Mouse (Mus musculus) lung, embryonic 14.5 days (tissue): ENCODE measurements around the gene Wdfy4. TPM values are rescaled to one million over a fixed set of nuclear protein-coding genes. Genes with fewer than 3 reads are reported as not detected.

Source experiments
- ATAC-seq: fragments of 200-750 bp; cut with Nextera tagmentation; 2 replicates; pipeline ENCODE4 v1.8.0; 2017; ENCODE audit warnings: mild to moderate bottlenecking, moderate TSS enrichment, moderate library complexity; ENCODE audit not compliant: insufficient read depth
- DNase-seq: peaks from one replicate; pipeline ENCODE4 v3.0.0-alpha.2; 2015
- H3K27ac ChIP-seq: fragments of 300-500 bp; sonication (generic); 2 replicates; pipeline ENCODE4 v1.5.1; 2014; ENCODE audit warnings: low read depth, mild to moderate bottlenecking, moderate library complexity
- H3K27me3 ChIP-seq: fragments of 300-500 bp; sonication (generic); 2 replicates; pipeline ENCODE4 v1.6.1; 2014; ENCODE audit warnings: low read length, control low read depth; ENCODE audit not compliant: insufficient read depth
- H3K36me3 ChIP-seq: fragments of 300-500 bp; sonication (generic); 2 replicates; pipeline ENCODE4 v1.6.1; 2014; ENCODE audit warnings: control low read depth; ENCODE audit not compliant: insufficient read depth
- H3K4me1 ChIP-seq: fragments of 300-500 bp; sonication (generic); 2 replicates; pipeline ENCODE4 v1.6.1; 2014; ENCODE audit warnings: antibody characterized with exemption, control low read depth; ENCODE audit not compliant: insufficient read depth
- H3K4me2 ChIP-seq: fragments of 300-500 bp; sonication (generic); 2 replicates; pipeline ENCODE4 v1.6.1; 2014; ENCODE audit warnings: mild to moderate bottlenecking
- H3K4me3 ChIP-seq: fragments of 300-500 bp; sonication (generic); 2 replicates; pipeline ENCODE4 v1.5.1; 2014; ENCODE audit warnings: low read depth, low read length
- H3K9ac ChIP-seq: fragments of 300-500 bp; sonication (generic); 2 replicates; pipeline ENCODE4 v1.6.1; 2014
- H3K9me3 ChIP-seq: fragments of 300-500 bp; sonication (generic); 2 replicates; pipeline ENCODE4 v1.6.1; 2016; ENCODE audit warnings: low read depth, low read length, control low read depth
- CTCF ChIP-seq: IDR thresholded peaks from 2 replicates; pipeline ENCODE4 v1.5.1; 2016; ENCODE audit warnings: antibody characterized with exemption, low read depth
- WGBS: fragments of 180-500 bp; shearing (Covaris S2); extraction: QIAGEN DNeasy Blood & Tissue Kit; methylation state at CpG from one replicate; pipeline ENCODE4 v1.1.7; 2014; 5-methylcytosine and 5-hydroxymethylcytosine counted together
- polyA plus RNA-seq: library from polyadenylated mRNA; unstranded; fragments of >200 nt; fragmentation: Nextera tagmentation; extraction: Ambion mirVana; gene quantifications from 2 replicates; pipeline ENCODE4 v1.2.1, GENCODE M21; 2014

Wdfy4 gene
- polyA plus RNA-seq, 1 experiment from 2014 or later, result 0.57 TPM

GRCm38 (mm10) chr14:33081370-33081860, 103.9 kb downstream of the Wdfy4 start:
- 83% methylated on average over 6 of the region's 6 CpGs for WGBS
- Histone ChIP-seq H3K9me3 (no peaks in the 10 kb centered on the region), H3K27me3 (no peaks in the 10 kb centered on the region), H3K4me1 (no peaks in the 10 kb centered on the region), H3K36me3 (no peaks in the 10 kb centered on the region), H3K27ac (no peak overlapping the region), H3K9ac (no peak overlapping the region), H3K4me3 (no peak overlapping the region), H3K4me2 (no peak overlapping the region)
- DNase-seq, result no peak
- TF ChIP-seq CTCF, result no peak
- no peak for ATAC-seq

GRCm38 (mm10) chr14:33078596-33078995, 106.7 kb downstream of the Wdfy4 start:
- Histone ChIP-seq H3K4me3 (no peak overlapping the region), H3K27me3 (no peaks in the 10 kb centered on the region), H3K4me2 (no peak overlapping the region), H3K36me3 (no peaks in the 10 kb centered on the region), H3K4me1 (no peaks in the 10 kb centered on the region), H3K9ac (no peak overlapping the region), H3K9me3 (no peaks in the 10 kb centered on the region), H3K27ac (no peak overlapping the region)
- ATAC-seq (no peak), DNase-seq (no peak)
- 82% methylated on average over 6 of the region's 6 CpGs for WGBS
- TF ChIP-seq CTCF, result no peak

DNA sequence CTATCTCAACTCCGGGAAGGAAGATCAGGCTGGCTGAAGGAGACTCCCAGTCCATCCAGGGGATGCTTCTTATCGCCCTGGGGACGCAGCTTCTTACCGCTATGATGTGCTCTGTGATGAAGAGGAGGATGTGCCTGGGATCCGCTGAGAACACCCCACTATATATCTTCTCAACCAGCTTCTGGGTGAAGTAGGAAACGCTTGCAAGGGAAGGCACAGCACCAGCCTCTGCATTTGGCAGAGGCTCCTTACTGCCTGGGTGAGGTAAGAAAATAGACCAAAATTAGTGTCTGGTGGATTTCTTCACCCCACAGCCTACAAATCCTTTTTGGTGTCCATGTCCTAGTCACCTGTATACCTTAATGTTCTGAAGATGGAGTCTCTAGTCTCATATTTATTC, 107.2 kb downstream of the Wdfy4 start:
- ATAC-seq (no peak), DNase-seq (no peak)
- Histone ChIP-seq H3K4me1 (no peaks in the 10 kb centered on the region), H3K27ac (no peak overlapping the region), H3K27me3 (no peaks in the 10 kb centered on the region), H3K9ac (no peak overlapping the region), H3K4me2 (no peak overlapping the region), H3K9me3 (no peaks in the 10 kb centered on the region), H3K4me3 (no peak overlapping the region), H3K36me3 (no peaks in the 10 kb centered on the region)
- WGBS, result 89% methylated on average over 6 of the region's 6 CpGs
- TF ChIP-seq CTCF, result no peak

DNA sequence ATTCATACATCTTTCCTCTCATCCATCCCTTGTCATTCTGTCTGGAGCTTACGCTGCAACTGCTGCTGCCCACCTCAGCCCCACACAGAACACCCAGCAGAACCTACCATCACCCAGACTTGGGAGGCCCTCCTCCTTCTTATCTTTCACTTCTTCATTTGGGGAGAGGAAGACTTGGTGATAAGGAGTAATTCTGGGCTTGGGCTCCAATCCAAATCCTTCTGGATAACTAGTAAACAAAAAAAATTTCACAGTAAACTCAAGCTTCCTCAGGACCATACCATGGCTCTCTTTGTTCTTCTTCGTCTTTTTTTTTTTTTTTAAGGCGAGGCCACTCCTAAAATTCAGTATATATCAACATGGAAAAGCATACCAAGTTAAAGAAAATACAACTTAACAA, 112.0 kb downstream of the Wdfy4 start:
- Histone ChIP-seq H3K9ac (no peak overlapping the region), H3K27me3 (no peaks in the 10 kb centered on the region), H3K4me3 (no peak overlapping the region), H3K4me1 (no peaks in the 10 kb centered on the region), H3K27ac (no peak overlapping the region), H3K4me2 (no peak overlapping the region), H3K36me3 (no peaks in the 10 kb centered on the region), H3K9me3 (no peaks in the 10 kb centered on the region)
- DNase-seq (no peak), ATAC-seq (no peak)
- TF ChIP-seq CTCF, result no peak
- 78% methylated on average over 3 of the region's 3 CpGs for WGBS

- Histone ChIP-seq H3K4me3 (no peak overlapping the region), H3K36me3 (no peaks in the 10 kb centered on the region), H3K9ac (no peak overlapping the region), H3K4me1 (no peaks in the 10 kb centered on the region), H3K4me2 (no peak overlapping the region), H3K27ac (no peak overlapping the region), H3K9me3 (no peaks in the 10 kb centered on the region), H3K27me3 (no peaks in the 10 kb centered on the region)
- DNase-seq (no peak), ATAC-seq (no peak)
- no peak for TF ChIP-seq CTCF
- 80% methylated on average over 7 of the region's 7 CpGs for WGBS
These were observed 113.0 kb downstream of the Wdfy4 start for GRCm38 (mm10) chr14:33072351-33072750.

- no peak overlapping the region for H3K4me2 ChIP-seq
- 59% methylated on average over 9 of the region's 9 CpGs for WGBS
- no peak overlapping the region for H3K9ac ChIP-seq
- no peaks in the 10 kb centered on the region for H3K9me3 ChIP-seq
- no peaks in the 10 kb centered on the region for H3K36me3 ChIP-seq
- TF ChIP-seq CTCF, result no peak
- no peaks in the 10 kb centered on the region for H3K27me3 ChIP-seq
- H3K27ac ChIP-seq, result no peak overlapping the region
- H3K4me3 ChIP-seq, result no peak overlapping the region
- H3K4me1 ChIP-seq, result no peaks in the 10 kb centered on the region
- ATAC-seq, result no peak
- no peak for DNase-seq
These were observed 117.6 kb downstream of the Wdfy4 start for GRCm38 (mm10) chr14:33067676-33068075.

DNA sequence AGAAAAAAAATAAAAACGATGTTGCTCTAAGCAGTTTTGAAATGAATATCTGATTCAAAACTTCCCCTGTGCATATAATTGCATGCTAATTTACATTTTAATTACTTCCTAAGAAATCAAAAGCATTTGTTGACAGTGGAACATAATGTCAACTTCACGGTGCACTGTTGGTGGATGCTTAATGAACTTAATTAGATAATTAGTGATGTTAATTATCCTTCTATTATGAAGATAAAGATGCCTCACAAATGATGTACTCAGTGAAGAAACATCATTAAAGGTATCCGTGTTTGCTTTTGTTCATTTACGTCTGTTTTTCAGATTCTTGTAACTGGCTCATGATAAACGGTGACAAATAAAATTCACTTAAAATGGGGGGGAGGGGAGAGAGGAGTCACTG, 122.3 kb downstream of the Wdfy4 start:
- H3K27ac ChIP-seq, result no peak overlapping the region
- no peaks in the 10 kb centered on the region for H3K36me3 ChIP-seq
- H3K9ac ChIP-seq, result no peak overlapping the region
- no peak for TF ChIP-seq CTCF
- H3K4me2 ChIP-seq, result no peak overlapping the region
- no peak for ATAC-seq
- WGBS, result 79% methylated on average over 5 of the region's 5 CpGs
- no peaks in the 10 kb centered on the region for H3K9me3 ChIP-seq
- H3K4me1 ChIP-seq, result no peaks in the 10 kb centered on the region
- no peaks in the 10 kb centered on the region for H3K27me3 ChIP-seq
- DNase-seq, result no peak
- no peak overlapping the region for H3K4me3 ChIP-seq
